Mouse (Mus musculus) heart, embryonic 14.5 days (tissue): Measurements from ENCODE around the gene Wdr34. TPM values are rescaled to one million over a fixed set of nuclear protein-coding genes. Genes with fewer than 3 reads are reported as not detected.

Experiments used
- ATAC-seq: fragments of 200-750 bp; cut with Nextera tagmentation; 2 replicates; pipeline ENCODE4 v1.8.0; 2017; ENCODE audit warnings: low read depth, moderate TSS enrichment; ENCODE audit not compliant: insufficient number of reproducible peaks, insufficient read depth, low FRiP score
- H3K27ac ChIP-seq, 2 experiments: fragments of 200-500 bp in 1 of 2; fragments of 300-500 bp in 1 of 2; sonication (generic) in 1 of 2; replicated peaks in 1 of 2; 2 replicates each; pipeline ENCODE4 v1.5.1; 2012 to 2014; ENCODE audit warnings: low read depth in 2 of 2, low read length in 2 of 2, control low read depth in 1 of 2, mild to moderate bottlenecking in 1 of 2, mixed read lengths in 1 of 2; ENCODE audit not compliant: control insufficient read depth in 1 of 2, insufficient read depth in 1 of 2
- H3K27me3 ChIP-seq: fragments of 300-500 bp; sonication (generic); 2 replicates; pipeline ENCODE4 v1.6.1; 2014; ENCODE audit warnings: mild to moderate bottlenecking, low read length, control low read depth; ENCODE audit not compliant: control insufficient read depth, insufficient read depth
- H3K36me3 ChIP-seq: fragments of 300-500 bp; sonication (generic); 2 replicates; pipeline ENCODE4 v1.6.1; 2014; ENCODE audit warnings: mild to moderate bottlenecking, control low read depth, low read length, mixed read lengths; ENCODE audit not compliant: control insufficient read depth, insufficient read depth
- H3K4me1 ChIP-seq, 2 experiments: fragments of 200-500 bp in 1 of 2; fragments of 300-500 bp in 1 of 2; sonication (generic) in 1 of 2; 2 replicates each; pipeline ENCODE4 v1.6.1; 2012 to 2014; ENCODE audit warnings: low read length in 2 of 2, control low read depth in 1 of 2, mixed read lengths in 1 of 2; ENCODE audit not compliant: control insufficient read depth in 2 of 2, insufficient read depth in 2 of 2
- H3K4me2 ChIP-seq: fragments of 300-500 bp; sonication (generic); 2 replicates; pipeline ENCODE4 v1.6.1; 2014; ENCODE audit warnings: mild to moderate bottlenecking, low read length
- H3K4me3 ChIP-seq, 2 experiments: fragments of 200-500 bp in 1 of 2; fragments of 300-500 bp in 1 of 2; sonication (generic) in 1 of 2; 2 replicates each; pipeline ENCODE4 v1.5.1; 2012 to 2014; ENCODE audit warnings: low read length in 2 of 2, mild to moderate bottlenecking in 2 of 2, control low read depth in 1 of 2, low read depth in 1 of 2, moderate library complexity in 1 of 2; ENCODE audit not compliant: control insufficient read depth in 1 of 2, insufficient read depth in 1 of 2
- H3K9ac ChIP-seq: fragments of 300-500 bp; sonication (generic); 2 replicates; pipeline ENCODE4 v1.6.1; 2014; ENCODE audit warnings: mild to moderate bottlenecking, low read length
- H3K9me3 ChIP-seq: fragments of 300-500 bp; sonication (generic); 2 replicates; pipeline ENCODE4 v1.6.1; 2016; ENCODE audit warnings: low read length, control low read depth; ENCODE audit not compliant: control insufficient read depth
- WGBS: fragments of 180-500 bp; shearing (Covaris S2); extraction: QIAGEN DNeasy Blood & Tissue Kit; methylation state at CpG from one replicate; pipeline ENCODE4 v1.1.7; 2014; 5-methylcytosine and 5-hydroxymethylcytosine counted together
- microRNA-seq: library from miRNA; unstranded; fragments of <30 nt; microRNA quantifications from one replicate; pipeline ENCODE4, GENCODE M21; 2016
- polyA plus RNA-seq: library from polyadenylated mRNA; unstranded; fragments of >200 nt; fragmentation: Nextera tagmentation; extraction: Ambion mirVana; gene quantifications from 2 replicates; pipeline ENCODE4 v1.2.1, GENCODE M21; 2014

Wdr34 gene
- polyA plus RNA-seq, 1 experiment from 2014 or later, result 21.8 TPM

DNA sequence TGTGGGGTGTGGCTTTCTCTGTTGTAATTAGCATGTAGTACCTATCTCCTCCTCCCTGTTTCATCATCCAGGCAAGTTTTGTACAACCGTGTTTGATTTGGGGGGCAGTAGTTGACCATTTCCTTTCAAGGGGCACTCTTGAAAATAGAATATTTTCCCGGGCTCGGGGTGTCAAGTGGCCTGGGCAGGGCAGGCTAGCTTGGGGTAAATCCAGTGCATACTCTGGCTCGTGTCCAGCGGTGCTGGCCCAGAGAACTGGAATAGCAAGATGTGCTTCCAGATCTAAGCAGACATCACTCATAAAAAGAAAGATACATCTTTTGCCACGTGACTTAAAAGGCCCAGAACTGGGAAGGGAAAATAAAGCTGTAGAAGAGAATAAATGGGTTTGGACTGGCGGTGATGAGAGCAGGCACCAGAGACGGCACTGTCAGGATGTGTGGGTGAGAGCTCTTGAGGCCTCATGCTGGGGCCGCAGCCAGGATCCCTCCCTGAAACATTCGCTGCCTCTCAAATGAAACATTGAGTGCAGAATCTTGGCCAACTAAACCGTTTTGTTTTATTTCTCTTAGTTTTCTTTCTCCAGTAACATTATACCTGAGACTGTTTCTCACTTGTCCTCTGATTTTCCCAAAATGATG lies 34.2 kb downstream of the Wdr34 start:
- 81% methylated on average over 11 of the region's 11 CpGs for WGBS
- no peaks in the 10 kb centered on the region for H3K9me3 ChIP-seq
- no peak for ATAC-seq
- no peaks in the 10 kb centered on the region for H3K4me1 ChIP-seq
- no peak overlapping the region for H3K4me2 ChIP-seq
- peaks cover 100% of the 10 kb centered on the region for H3K36me3 ChIP-seq
- no peak overlapping the region for H3K27ac ChIP-seq
- H3K27me3 ChIP-seq, result no peaks in the 10 kb centered on the region
- H3K9ac ChIP-seq, result no peak overlapping the region
- H3K4me3 ChIP-seq, result no peak overlapping the region

DNA sequence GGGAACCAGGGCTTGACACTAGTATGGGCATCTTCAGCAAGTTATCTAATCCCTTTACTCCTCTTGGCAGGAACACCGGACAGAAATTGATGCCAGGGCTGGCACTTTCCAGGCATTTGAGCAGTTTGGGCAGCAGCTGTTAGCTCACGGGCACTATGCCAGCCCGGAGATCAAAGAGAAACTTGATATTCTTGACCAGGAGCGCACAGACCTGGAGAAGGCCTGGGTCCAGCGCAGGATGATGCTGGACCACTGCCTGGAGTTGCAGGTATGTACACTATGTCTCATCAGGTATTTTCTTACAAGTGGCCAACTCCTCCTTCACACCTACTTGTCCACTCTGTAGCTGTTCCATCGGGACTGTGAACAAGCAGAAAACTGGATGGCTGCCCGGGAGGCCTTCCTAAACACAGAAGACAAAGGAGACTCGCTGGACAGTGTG lies 37.8 kb downstream of the Wdr34 start:
- Histone ChIP-seq H3K36me3 (peaks cover 100% of the 10 kb centered on the region), H3K4me2 (no peak overlapping the region), H3K4me1 (no peaks in the 10 kb centered on the region), H3K9me3 (no peaks in the 10 kb centered on the region), H3K27me3 (no peaks in the 10 kb centered on the region), H3K27ac (no peak overlapping the region), H3K4me3 (no peak overlapping the region), H3K9ac (no peak overlapping the region)
- no peak for ATAC-seq
- WGBS, result 92% methylated on average over 8 of the region's 8 CpGs

DNA sequence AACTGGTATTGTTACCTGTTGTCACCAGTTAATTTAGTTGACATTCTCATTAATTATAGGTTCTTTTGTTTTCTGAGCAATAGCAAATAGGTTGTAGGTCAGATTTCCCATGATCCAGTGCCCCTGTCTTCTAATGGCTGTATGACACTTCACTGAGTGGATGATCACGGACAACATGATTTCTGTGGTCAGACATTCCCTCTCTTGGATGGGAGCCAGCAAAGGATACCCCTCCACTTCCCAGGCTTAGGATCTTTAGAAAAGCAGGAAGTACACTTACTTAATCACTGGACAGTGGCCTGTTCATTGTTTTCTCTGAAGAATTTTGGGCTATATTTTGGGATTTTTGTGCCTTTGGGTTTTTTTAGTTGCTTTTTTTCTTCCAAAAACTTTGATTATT lies 39.6 kb downstream of the Wdr34 start:
- ATAC-seq, result no peak
- H3K9me3 ChIP-seq, result no peaks in the 10 kb centered on the region
- WGBS, result 31% methylated on average over 1 of the region's 1 CpGs

DNA sequence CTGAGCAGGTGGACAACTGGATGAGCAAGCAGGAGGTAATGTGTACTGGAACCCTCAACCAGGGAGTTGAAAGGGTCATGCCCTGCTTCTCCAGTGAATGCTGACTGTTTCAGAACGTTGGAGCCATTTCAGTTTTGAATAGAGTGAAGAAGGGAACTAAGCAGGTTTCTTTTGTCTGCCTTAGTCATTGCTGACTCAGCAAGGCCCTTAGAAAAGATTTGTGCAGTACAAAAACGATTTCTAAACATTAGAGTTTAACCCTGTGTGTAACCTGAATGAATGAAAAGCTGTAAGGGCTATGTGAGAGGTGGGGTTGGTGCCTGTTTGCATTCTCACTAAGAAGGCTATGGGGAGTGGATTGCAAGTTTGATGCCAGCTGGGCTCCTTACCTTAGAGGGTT lies 56.7 kb downstream of the Wdr34 start:
- no peaks in the 10 kb centered on the region for H3K27me3 ChIP-seq
- ATAC-seq, result no peak
- 54% methylated on average over 2 of the region's 2 CpGs for WGBS
- H3K9ac ChIP-seq, result no peak overlapping the region
- H3K9me3 ChIP-seq, result no peaks in the 10 kb centered on the region
- peaks cover 100% of the 10 kb centered on the region for H3K36me3 ChIP-seq
- H3K4me1 ChIP-seq, result no peaks in the 10 kb centered on the region
- no peak overlapping the region for H3K4me2 ChIP-seq
- no peak overlapping the region for H3K27ac ChIP-seq
- H3K4me3 ChIP-seq, result no peak overlapping the region

More for the DNA sequence above, 39.6 kb downstream of the Wdr34 start:
- no peak overlapping the region for H3K9ac ChIP-seq
- H3K27ac ChIP-seq, result no peak overlapping the region
- H3K36me3 ChIP-seq, result peaks cover 100% of the 10 kb centered on the region
- H3K4me3 ChIP-seq, result no peak overlapping the region
- H3K4me1 ChIP-seq, result no peaks in the 10 kb centered on the region
- H3K27me3 ChIP-seq, result no peaks in the 10 kb centered on the region
- H3K4me2 ChIP-seq, result no peak overlapping the region

Small RNA genes within 50 kb of the gene (microRNA-seq; reads per million reads assigned to microRNA genes)
- gene Mir6997, result 1.7 reads per million

Other genes starting within 250 kb of the Wdr34 start
- 7.8 and 9.5 TPM in 2 replicates for gene Slc27a4, start 246.2 kb downstream of the Wdr34 start, polyA plus RNA-seq
- gene Urm1, start 228.8 kb downstream of the Wdr34 start, polyA plus RNA-seq, result 14.6 and 17.8 TPM in 2 replicates
- gene Cercam, start 179.7 kb downstream of the Wdr34 start, polyA plus RNA-seq, result 13.9 and 14.8 TPM in 2 replicates
- gene Odf2, start 159.7 kb downstream of the Wdr34 start, polyA plus RNA-seq, result 46.8 and 47.2 TPM in 2 replicates
- gene Gle1, start 113.5 kb downstream of the Wdr34 start, polyA plus RNA-seq, result 36.1 and 38.1 TPM in 2 replicates
- gene Sptan1, start 83.3 kb downstream of the Wdr34 start, polyA plus RNA-seq, result 156 and 161 TPM in 2 replicates
- gene Set, start 8.5 kb upstream of the Wdr34 start, polyA plus RNA-seq, result 218 and 223 TPM in 2 replicates
- 10.0 and 10.3 TPM in 2 replicates for gene Pkn3, start 28.8 kb upstream of the Wdr34 start, polyA plus RNA-seq
- gene Zdhhc12, start 44.8 kb upstream of the Wdr34 start, polyA plus RNA-seq, result 28.2 and 38.5 TPM in 2 replicates
- 7.8 and 8.9 TPM in 2 replicates for gene Zer1, start 75.7 kb upstream of the Wdr34 start, polyA plus RNA-seq
- gene Tbc1d13, start 84.9 kb upstream of the Wdr34 start, polyA plus RNA-seq, result 9.0 and 9.9 TPM in 2 replicates
- gene Endog, start 122.6 kb upstream of the Wdr34 start, polyA plus RNA-seq, result 40.3 and 43.2 TPM in 2 replicates
- gene Spout1, start 129.6 kb upstream of the Wdr34 start, polyA plus RNA-seq, result 24.7 and 28.0 TPM in 2 replicates
- 22.0 and 26.0 TPM in 2 replicates for gene Kyat1, start 157.0 kb upstream of the Wdr34 start, polyA plus RNA-seq
- gene Lrrc8a, start 188.8 kb upstream of the Wdr34 start, polyA plus RNA-seq, result 47.4 and 52.7 TPM in 2 replicates
- gene Gm28035, start 191.7 kb upstream of the Wdr34 start, polyA plus RNA-seq, result 0.13 and 0.55 TPM in 2 replicates
- gene Phyhd1, start 217.3 kb upstream of the Wdr34 start, polyA plus RNA-seq, result 10.8 TPM in 2 replicates
- gene Gm28038, start 232.2 kb upstream of the Wdr34 start, polyA plus RNA-seq, result not detected in 2 replicates
- 33.0 and 33.4 TPM in 2 replicates for gene Dolk, start 237.5 kb upstream of the Wdr34 start, polyA plus RNA-seq
- gene Nup188, start 237.5 kb upstream of the Wdr34 start, polyA plus RNA-seq, result 23.9 and 26.2 TPM in 2 replicates